Mouse (Mus musculus): ENCODE measurements at regions not wholly inside any gene's neighbourhood (a gene's known extent, or its start where the extent isn't known, plus 50 kb on each side); places are given as distances from the start of the nearest gene placed in this dataset.

- peak overlapping the region; percentile 49 for H3K4me2 ChIP-seq
- no peaks in the 10 kb centered on the region for H3K9me3 ChIP-seq (ENCODE audit: low read depth, low read length)
- WGBS: 9% methylated on average over 18 of the region's 18 CpGs
- H3K4me3 ChIP-seq (ENCODE audit: low read depth, low read length): peak overlapping the region; percentile 12; the same call in 1 of the 2 replicates
- ATAC-seq (ENCODE audit: insufficient read depth) (peak; percentile 97), DNase-seq (peak; percentile 88)
- H3K27me3 ChIP-seq (ENCODE audit: insufficient read depth, low read length): no peaks in the 10 kb centered on the region
- H3K36me3 ChIP-seq (ENCODE audit: insufficient read depth): no peaks in the 10 kb centered on the region
- peak; percentile 86 for TF ChIP-seq CTCF (IDR thresholded peaks at IDR 0.05; ENCODE audit: low read depth)
- no peak overlapping the region for H3K27ac ChIP-seq (ENCODE audit: low read depth)
- no peaks in the 10 kb centered on the region for H3K4me1 ChIP-seq (ENCODE audit: insufficient read depth)
- no peak overlapping the region for H3K9ac ChIP-seq
Observed at GRCm38 (mm10) chr3:14381421-14381992, 99.0 kb upstream of the Slc7a12 start.

GRCm38 (mm10) chr3:14390656-14391055 is 89.8 kb upstream of the Slc7a12 start:
- Histone ChIP-seq H3K36me3 (ENCODE audit: insufficient read depth) (no peaks in the 10 kb centered on the region), H3K4me3 (ENCODE audit: low read depth, low read length) (no peak overlapping the region), H3K9me3 (ENCODE audit: low read depth, low read length) (no peaks in the 10 kb centered on the region), H3K27ac (ENCODE audit: low read depth) (no peak overlapping the region), H3K9ac (no peak overlapping the region), H3K4me1 (ENCODE audit: insufficient read depth) (no peaks in the 10 kb centered on the region), H3K4me2 (no peak overlapping the region), H3K27me3 (ENCODE audit: insufficient read depth, low read length) (no peaks in the 10 kb centered on the region)
- no peak for TF ChIP-seq CTCF (IDR thresholded peaks at IDR 0.05; ENCODE audit: low read depth)
- WGBS: 81% methylated on average over 1 of the region's 1 CpGs
- ATAC-seq (ENCODE audit: insufficient read depth) (no peak), DNase-seq (no peak)

- H3K9ac ChIP-seq: no peak overlapping the region
- no peak overlapping the region for H3K4me3 ChIP-seq (ENCODE audit: low read depth, low read length)
- no peak for ATAC-seq (ENCODE audit: insufficient read depth)
- TF ChIP-seq CTCF (IDR thresholded peaks at IDR 0.05; ENCODE audit: low read depth): no peak
- no peak overlapping the region for H3K27ac ChIP-seq (ENCODE audit: low read depth)
- H3K27me3 ChIP-seq (ENCODE audit: insufficient read depth, low read length): no peaks in the 10 kb centered on the region
- no peaks in the 10 kb centered on the region for H3K36me3 ChIP-seq (ENCODE audit: insufficient read depth)
- H3K9me3 ChIP-seq (ENCODE audit: low read depth, low read length): no peaks in the 10 kb centered on the region
- 81% methylated on average over 3 of the region's 3 CpGs for WGBS
- no peak overlapping the region for H3K4me2 ChIP-seq
- H3K4me1 ChIP-seq (ENCODE audit: insufficient read depth): no peaks in the 10 kb centered on the region
- no peak for DNase-seq
Observed at GRCm38 (mm10) chr3:14398676-14399075, 81.8 kb upstream of the Slc7a12 start.

- ATAC-seq (ENCODE audit: insufficient read depth): no peak
Observed at GRCm38 (mm10) chr3:14408435-14409125, 71.9 kb upstream of the Slc7a12 start.

More at GRCm38 (mm10) chr3:14408435-14409125, 71.9 kb upstream of the Slc7a12 start:
- H3K27ac ChIP-seq (ENCODE audit: low read depth): no peak overlapping the region
- no peak overlapping the region for H3K4me2 ChIP-seq
- 66% methylated on average over 1 of the region's 1 CpGs for WGBS
- no peak for DNase-seq
- no peak for TF ChIP-seq CTCF (IDR thresholded peaks at IDR 0.05; ENCODE audit: low read depth)
- H3K9me3 ChIP-seq (ENCODE audit: low read depth, low read length): no peaks in the 10 kb centered on the region
- no peak overlapping the region for H3K9ac ChIP-seq
- H3K36me3 ChIP-seq (ENCODE audit: insufficient read depth): no peaks in the 10 kb centered on the region
- H3K27me3 ChIP-seq (ENCODE audit: insufficient read depth, low read length): no peaks in the 10 kb centered on the region
- no peaks in the 10 kb centered on the region for H3K4me1 ChIP-seq (ENCODE audit: insufficient read depth)
- H3K4me3 ChIP-seq (ENCODE audit: low read depth, low read length): no peak overlapping the region

All from lung, embryonic 14.5 days (tissue).